Mouse (Mus musculus): ENCODE measurements at regions not wholly inside any gene's neighbourhood (a gene's known extent, or its start where the extent isn't known, plus 50 kb on each side); places are given as distances from the start of the nearest gene placed in this dataset.

DNA sequence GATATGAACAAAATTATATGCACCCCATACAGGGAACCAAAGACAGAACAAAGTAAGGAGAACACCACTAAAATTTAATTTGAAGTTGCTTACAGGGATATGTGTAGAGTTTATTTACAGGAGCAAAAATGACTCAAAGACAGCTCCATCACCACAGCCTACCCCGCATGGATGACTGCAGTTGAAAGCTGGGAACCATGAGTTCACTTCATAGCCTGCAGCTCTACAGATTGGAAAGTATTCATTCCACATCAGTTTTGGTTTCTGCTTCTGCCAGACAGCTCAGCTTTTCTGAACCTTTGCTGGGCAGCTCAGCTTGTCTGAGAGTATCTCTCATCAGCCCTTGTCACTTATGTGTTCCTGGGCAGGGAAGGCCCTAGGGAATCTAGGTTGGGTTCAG is 160.6 kb upstream of the Sema3d start:
- DNase-seq (ENCODE audit: low spot score): no peak

DNA sequence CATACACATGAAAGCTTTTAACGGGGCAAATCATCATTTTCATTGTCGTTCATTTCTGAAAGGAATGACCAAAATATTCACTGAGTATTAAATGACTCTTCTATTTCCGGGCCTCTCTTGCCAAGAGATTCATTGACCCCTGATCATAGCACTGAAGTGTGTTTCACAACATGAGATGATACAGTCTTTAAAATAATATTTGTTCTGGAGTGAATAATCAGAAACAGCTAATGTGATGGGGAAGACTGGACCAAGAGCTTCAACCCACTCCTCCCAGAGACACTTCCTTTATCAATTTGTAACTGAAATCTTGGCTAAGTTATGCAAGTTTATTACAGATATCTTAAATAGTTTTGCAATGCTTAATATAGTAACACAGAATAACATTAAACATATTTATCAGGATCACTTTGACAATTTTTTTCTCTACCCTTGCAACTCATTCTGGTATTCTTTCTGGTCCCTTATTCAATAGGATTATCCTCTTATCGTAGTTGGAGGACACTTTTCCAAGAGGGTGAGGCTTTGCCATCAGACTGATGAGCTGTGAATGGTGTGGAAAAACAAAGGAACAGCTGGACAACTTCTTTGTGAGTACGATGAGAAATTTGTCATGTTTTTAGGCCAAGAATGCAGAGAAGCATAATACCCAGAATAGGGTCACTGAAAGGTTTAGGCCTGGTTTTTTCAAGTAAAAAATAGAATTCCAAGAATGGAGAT is 149.6 kb upstream of the Sema3d start:
- no peak for DNase-seq (ENCODE audit: low spot score)

GRCm38 (mm10) chr5:12243179-12243805 is 139.9 kb upstream of the Sema3d start:
- no peak for DNase-seq (ENCODE audit: low spot score)

GRCm38 (mm10) chr5:12293685-12294084 is 89.5 kb upstream of the Sema3d start:
- DNase-seq (ENCODE audit: low spot score): no peak

GRCm38 (mm10) chr5:12297331-12297730 is 85.9 kb upstream of the Sema3d start:
- no peak for DNase-seq (ENCODE audit: low spot score)

- DNase-seq (ENCODE audit: low spot score): no peak
Observed at GRCm38 (mm10) chr5:12301833-12302808, 81.1 kb upstream of the Sema3d start.

DNA sequence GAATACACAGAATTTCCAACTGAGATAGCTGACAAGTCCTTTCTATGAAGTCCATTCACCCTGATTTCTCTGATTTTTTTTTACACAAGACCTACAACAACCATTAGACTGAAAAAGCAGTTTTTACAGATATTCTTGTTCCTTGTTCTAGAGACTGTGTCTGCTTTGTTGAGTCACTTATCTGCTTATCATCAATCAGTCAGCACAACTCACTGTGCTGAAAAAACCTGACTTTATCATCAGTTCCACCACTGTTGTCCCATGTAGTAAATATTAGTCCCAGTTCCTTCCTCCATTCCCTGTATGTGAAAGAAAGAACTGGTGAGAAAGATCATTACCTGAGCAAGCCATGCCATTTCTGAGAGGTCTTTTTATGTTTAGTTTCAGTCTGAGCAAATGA is 73.8 kb upstream of the Sema3d start:
- no peak for DNase-seq (ENCODE audit: low spot score)

DNA sequence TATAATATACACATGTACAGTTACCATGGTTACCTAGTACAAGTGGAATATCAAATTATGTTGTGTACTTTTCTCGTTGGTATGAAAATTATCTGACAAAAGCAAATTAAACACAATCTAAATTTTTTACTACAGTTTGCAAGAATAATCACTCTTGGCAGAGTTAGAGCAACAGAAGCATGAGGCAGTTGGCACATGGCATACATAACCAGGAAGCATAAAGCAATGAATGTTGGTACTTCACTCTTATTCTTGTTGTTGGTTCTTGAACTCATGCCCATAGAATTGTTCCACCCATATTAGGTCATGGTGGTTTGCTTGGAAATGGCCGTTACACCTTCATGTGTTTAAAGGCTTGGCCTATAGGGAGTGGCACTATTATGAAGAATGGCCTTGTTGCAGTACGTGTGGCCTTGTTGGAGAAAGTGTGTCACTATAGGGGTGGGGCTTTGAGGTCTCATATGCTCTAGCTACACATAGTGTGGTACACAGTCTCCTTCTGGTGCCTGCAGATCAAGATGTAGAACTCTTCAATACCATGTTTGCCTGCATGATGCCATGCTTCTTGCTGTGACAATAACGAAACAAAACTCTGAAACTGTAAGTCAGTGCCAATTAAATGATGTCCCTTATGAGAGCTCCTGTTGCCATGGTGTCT is 50.4 kb upstream of the Sema3d start:
- DNase-seq (ENCODE audit: low spot score): no peak

Measured in layer of hippocampus, adult 9-10 months (tissue).